Mouse (Mus musculus) C2C12 (cell line): ENCODE measurements around the gene Sipa1l3.

Experiments used
- CTCF ChIP-seq: IDR thresholded peaks from one replicate; pipeline ENCODE4 v1.5.1; 2011; ENCODE audit not compliant: control insufficient read depth, insufficient read depth, insufficient read length
- MYOG ChIP-seq: IDR thresholded peaks from one replicate; pipeline ENCODE4 v1.6.1; 2011; ENCODE audit not compliant: control insufficient read depth, insufficient read length; ENCODE audit errors: extremely low read depth

DNA sequence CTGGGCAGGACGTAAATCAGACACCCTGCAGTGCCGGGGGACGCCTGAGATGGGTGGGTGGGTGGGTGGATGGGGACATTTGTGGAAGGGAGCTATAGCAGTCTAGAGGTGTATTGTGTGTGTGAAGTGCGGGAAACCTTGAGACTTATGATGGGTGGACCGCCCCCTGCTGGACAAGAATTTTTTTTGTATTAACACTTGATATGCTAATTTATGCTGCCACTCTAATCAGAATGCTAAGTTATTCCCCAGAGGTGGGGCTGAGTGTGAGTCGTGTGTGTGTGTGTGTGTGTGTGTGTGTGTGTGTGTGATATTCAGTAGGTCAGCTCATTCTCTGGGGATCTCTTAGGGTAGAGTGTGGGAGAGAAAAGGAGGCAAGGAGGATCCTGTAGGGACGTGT, 211.8 kb downstream of the Sipa1l3 start:
- no peak for TF ChIP-seq CTCF
- no peak for TF ChIP-seq MYOG
